Mouse (Mus musculus) gastrocnemius, postnatal 36 days (tissue): Measurements from ENCODE around the gene Phf21a. TPM values are rescaled to one million over a fixed set of nuclear protein-coding genes. Genes with fewer than 3 reads are reported as not detected.

Experiments used
- DNase-seq, 2 experiments: peaks; one replicate each; pipeline ENCODE4 v3.0.0; 2022
- intact Hi-C: fragments of 180-260 bp; cut with DNase I; formaldehyde crosslinking; loops from one replicate; pipeline ENCODE4 v1.15.1; 2025
- total RNA-seq, 2 experiments: library from RNA; stranded (reverse); gene quantifications; 2 replicates each; pipeline ENCODE4 v1.2.3; 2021

The Phf21a gene
- total RNA-seq, 2 experiments from 2014 or later: 22.5 to 23.6 TPM

GRCm38 (mm10) chr2:92349589-92350425 lies 256.9 kb downstream of the Phf21a start:
- intact Hi-C loops: no loop called here
- no peak for DNase-seq

GRCm38 (mm10) chr2:92350686-92351085 lies 257.8 kb downstream of the Phf21a start:
- intact Hi-C loops: no loop called here
- DNase-seq: no peak

- no peak for DNase-seq
- intact Hi-C loops: no loop called here
Observed at GRCm38 (mm10) chr2:92353402-92353801, 260.5 kb downstream of the Phf21a start.

GRCm38 (mm10) chr2:92354224-92354623 lies 261.3 kb downstream of the Phf21a start:
- no peak for DNase-seq
- intact Hi-C loops: no loop called here

- no peak for DNase-seq
- intact Hi-C loops: no loop called here
Observed at GRCm38 (mm10) chr2:92359301-92359700, 266.4 kb downstream of the Phf21a start.

- DNase-seq: no peak
- intact Hi-C loops: no loop called here
Observed at GRCm38 (mm10) chr2:92360186-92360823, 267.4 kb downstream of the Phf21a start.

GRCm38 (mm10) chr2:92360893-92361292 lies 268.0 kb downstream of the Phf21a start:
- DNase-seq: no peak
- intact Hi-C loops: no loop called here

- intact Hi-C loops: no loop called here
- no peak for DNase-seq
Observed at GRCm38 (mm10) chr2:92361795-92362194, 268.9 kb downstream of the Phf21a start.

GRCm38 (mm10) chr2:92362571-92363228 lies 269.8 kb downstream of the Phf21a start:
- DNase-seq: peak in 1 of 2 experiments; percentile 6
- intact Hi-C loops: no loop called here

- intact Hi-C loops: no loop called here
Observed at GRCm38 (mm10) chr2:92364086-92364485, 271.2 kb downstream of the Phf21a start.

GRCm38 (mm10) chr2:92365568-92365967 lies 272.7 kb downstream of the Phf21a start:
- intact Hi-C loops: no loop called here

More at GRCm38 (mm10) chr2:92364086-92364485, 271.2 kb downstream of the Phf21a start:
- no peak for DNase-seq

GRCm38 (mm10) chr2:92367383-92368029 lies 274.6 kb downstream of the Phf21a start:
- intact Hi-C loops: no loop called here
- no peak for DNase-seq

More at GRCm38 (mm10) chr2:92365568-92365967, 272.7 kb downstream of the Phf21a start:
- no peak for DNase-seq

GRCm38 (mm10) chr2:92370375-92370774 lies 277.5 kb downstream of the Phf21a start:
- intact Hi-C loops: no loop called here

GRCm38 (mm10) chr2:92370821-92371805 lies 278.2 kb downstream of the Phf21a start:
- no peak for DNase-seq
- intact Hi-C loops: no loop called here

More at GRCm38 (mm10) chr2:92370375-92370774, 277.5 kb downstream of the Phf21a start:
- no peak for DNase-seq

GRCm38 (mm10) chr2:92371971-92372690 lies 279.2 kb downstream of the Phf21a start:
- intact Hi-C loops: no loop called here

GRCm38 (mm10) chr2:92372767-92373436 lies 280.0 kb downstream of the Phf21a start:
- intact Hi-C loops: no loop called here

More at GRCm38 (mm10) chr2:92371971-92372690, 279.2 kb downstream of the Phf21a start:
- DNase-seq: no peak

GRCm38 (mm10) chr2:92373437-92373813 lies 280.5 kb downstream of the Phf21a start:
- intact Hi-C loops: no loop called here
- DNase-seq: no peak

More at GRCm38 (mm10) chr2:92372767-92373436, 280.0 kb downstream of the Phf21a start:
- DNase-seq: no peak

GRCm38 (mm10) chr2:92374514-92374913 lies 281.6 kb downstream of the Phf21a start, which contains the start of the genes Pex16 and Large2:
Gene Pex16, plus strand, starts transcription at chr2:92374676.
Gene Large2, minus strand, starts transcription at chr2:92374869.
- DNase-seq: no peak
- intact Hi-C loops: loop anchor here (2.0 kb wide), 1 partner anchor 58 kb away; no protein-coding TSS in a partner anchor
